Mouse (Mus musculus) liver, adult (tissue): ENCODE results near the gene Smarcd2.

Experiments used
- GATA4 ChIP-seq: IDR thresholded peaks from 2 replicates; pipeline ENCODE4 v1.6.1; 2014; ENCODE audit warnings: mild to moderate bottlenecking, low read length; ENCODE audit not compliant: insufficient replicate concordance

Gene Smarcd2

GRCm38 (mm10) chr11:106272644-106273310 is at the start of gene Smarcd2:
Smarcd2 (minus strand) TSS chr11:106272972.
- TF ChIP-seq GATA4 = no peak; the same call in 1 of the 2 replicates

- TF ChIP-seq GATA4 = no peak
Observed at GRCm38 (mm10) chr11:106318406-106319366, 45.9 kb upstream of the Smarcd2 start.

- TF ChIP-seq GATA4 = no peak
Observed at GRCm38 (mm10) chr11:106317801-106318200, 45.0 kb upstream of the Smarcd2 start.

GRCm38 (mm10) chr11:106316416-106316815 is 43.6 kb upstream of the Smarcd2 start:
- TF ChIP-seq GATA4 = no peak

GRCm38 (mm10) chr11:106314333-106314812 is 41.6 kb upstream of the Smarcd2 start, which contains the start of gene Cd79b:
Cd79b (minus strand) TSS chr11:106314762.
- TF ChIP-seq GATA4 = no peak

- TF ChIP-seq GATA4 = no peak
Observed at GRCm38 (mm10) chr11:106313533-106313932, 40.8 kb upstream of the Smarcd2 start.

GRCm38 (mm10) chr11:106310123-106310522 is 37.4 kb upstream of the Smarcd2 start:
- TF ChIP-seq GATA4 = no peak

- TF ChIP-seq GATA4 = no peak
Observed at GRCm38 (mm10) chr11:106308162-106308561, 35.4 kb upstream of the Smarcd2 start.

- TF ChIP-seq GATA4 = no peak
Observed at GRCm38 (mm10) chr11:106307432-106307831, 34.7 kb upstream of the Smarcd2 start.

- no peak for TF ChIP-seq GATA4
Observed at GRCm38 (mm10) chr11:106306758-106307157, 34.0 kb upstream of the Smarcd2 start.

GRCm38 (mm10) chr11:106306065-106306385 is 33.3 kb upstream of the Smarcd2 start:
- no peak for TF ChIP-seq GATA4

- TF ChIP-seq GATA4 = no peak
Observed at GRCm38 (mm10) chr11:106305348-106306064, 32.7 kb upstream of the Smarcd2 start.

- TF ChIP-seq GATA4 = no peak
Observed at GRCm38 (mm10) chr11:106302634-106303033, 29.9 kb upstream of the Smarcd2 start.

GRCm38 (mm10) chr11:106301765-106302164 is 29.0 kb upstream of the Smarcd2 start, which contains the start of gene Gh:
Gh (minus strand) TSS chr11:106301865.
- no peak for TF ChIP-seq GATA4

GRCm38 (mm10) chr11:106291861-106292260 is 19.1 kb upstream of the Smarcd2 start:
- TF ChIP-seq GATA4 = no peak
